In the genomic region with DNA sequence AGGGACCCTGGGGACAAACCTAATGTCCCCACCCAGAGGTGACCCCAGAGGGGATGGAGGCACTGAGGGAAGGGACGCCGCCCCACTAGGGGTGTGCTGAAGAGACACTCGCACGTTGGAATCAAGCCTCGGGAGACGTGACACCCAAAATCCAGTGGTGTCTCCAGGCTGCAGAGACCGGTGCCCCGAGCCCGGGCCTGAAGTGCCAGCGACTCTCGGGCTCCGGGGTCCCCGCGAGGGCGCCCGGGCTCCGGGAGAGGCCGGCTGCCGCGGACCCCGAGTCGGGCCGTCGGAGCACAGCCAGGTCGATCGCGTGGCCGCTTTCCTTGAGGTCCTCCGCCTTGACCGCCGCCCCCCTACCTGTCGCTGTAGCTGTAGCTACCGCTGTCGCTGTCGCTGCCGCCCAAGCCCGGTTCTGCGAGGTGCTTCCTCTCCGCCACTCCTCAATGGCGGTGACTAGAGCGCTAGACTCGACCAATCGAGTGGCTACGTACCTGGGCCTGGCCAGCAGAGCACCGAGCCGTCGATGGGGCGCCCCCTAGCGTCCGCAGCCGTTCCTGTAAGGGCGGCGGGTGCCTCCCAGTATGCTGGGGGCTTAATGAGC, we compare ENCODE assay signal across 8 mouse cellular contexts. TPM values are rescaled to one million over a fixed set of nuclear protein-coding genes. Genes with fewer than 3 reads are reported as not detected.
DNase-seq lines count a peak whose midpoint lies in the region; ATAC-seq and TF ChIP-seq lines count a peak whose summit lies in the region.

Gene Vps13d (minus strand): TSS at position 447 of the 604 bp plus-strand sequence.

- peak within 1 kb of the TSS; percentile 82 for H3K9ac ChIP-seq in lung, embryonic 15.5 days

- peak; percentile 98 for TF ChIP-seq CTCF in olfactory bulb, adult 2 months (IDR thresholded peaks at IDR 0.05; ENCODE audit: insufficient read depth, low read depth, low read length)

- peak; percentile 97 for ATAC-seq in frontal cortex, adult (ENCODE audit: low TSS enrichment)
- peak; percentile 95 to 96 for ATAC-seq in hematopoietic stem cell, adult 5-6 weeks (replicated peaks in 1 of 2; ENCODE audit: insufficient read depth in 1 of 2, low FRiP score in 2 of 2, low TSS enrichment in 1 of 2, low read depth in 1 of 2, poor library complexity in 2 of 2, severe bottlenecking in 2 of 2)
- ATAC-seq in lung, embryonic 15.5 days (ENCODE audit: borderline replicate concordance, extremely low read depth, low FRiP score, low TSS enrichment): peak; percentile 93

- no peaks in the 10 kb centered on the region for H3K36me3 ChIP-seq in lung, embryonic 15.5 days

- peak; percentile 66 for TF ChIP-seq POLR2A in olfactory bulb, adult 2 months (IDR thresholded peaks at IDR 0.05; ENCODE audit: insufficient read depth, low read depth, low read length)

- peaks cover 22% of the 10 kb centered on the region for H3K4me1 ChIP-seq in lung, embryonic 15.5 days
- H3K4me1 ChIP-seq in olfactory bulb, adult 2 months (ENCODE audit: control insufficient read depth, insufficient read depth, low read length): peaks cover 3% of the 10 kb centered on the region; the same call in 1 of the 2 replicates

- H3K4me2 ChIP-seq in lung, embryonic 15.5 days: peak within 1 kb of the TSS; percentile 82

- peak within 1 kb of the TSS; percentile 76 for H3K27ac ChIP-seq in lung, embryonic 15.5 days
- peak within 1 kb of the TSS; percentile 66; the same call in 1 of the 2 replicates for H3K27ac ChIP-seq in olfactory bulb, adult 2 months (ENCODE audit: insufficient read depth, low read depth, low read length)

- H3K27me3 ChIP-seq in lung, embryonic 15.5 days: no peaks in the 10 kb centered on the region

- H3K9me3 ChIP-seq in lung, embryonic 15.5 days: no peaks in the 10 kb centered on the region

- DNase-seq in MN1 (ENCODE audit: low spot score): peak; percentile 95
- DNase-seq in cerebellum, adult 8-10 months: peak; percentile 88
- peak; percentile 77 to 89 for DNase-seq in layer of hippocampus, adult 8-10 months (ENCODE audit: low spot score in 2 of 2)
- DNase-seq in thymus, adult 18-20 months: peak; percentile 84

- H3K4me3 ChIP-seq in lung, embryonic 15.5 days: peak within 1 kb of the TSS; percentile 100
- H3K4me3 ChIP-seq in olfactory bulb, adult 2 months (ENCODE audit: insufficient read depth, low read depth, low read length): peak within 1 kb of the TSS; percentile 87

- WGBS in lung, embryonic 15.5 days: under 1% methylated on average over 51 of the region's 53 CpGs
- WGBS in olfactory bulb, adult 2 months: under 1% methylated on average over 53 of the region's 53 CpGs

RNA-seq across cellular contexts. Expression of gene Vps13d, which starts in this region (rescaled TPM):
- 41.1 and 54.8 TPM in 2 replicates for total RNA-seq in hematopoietic stem cell, adult 5-6 weeks (2017)
- 10 to 100 TPM; 62.7 to 72.9 (median 68.3) TPM for total RNA-seq in layer of hippocampus, adult 8-10 months (2022)
- 6.1 and 6.7 TPM in 2 replicates for polyA plus RNA-seq in lung, embryonic 15.5 days (2015; fragmentation: Nextera tagmentation; extraction: Ambion mirVana)
- 71.8 TPM in 1 of 2 replicates, not detected in the other for polyA plus RNA-seq in olfactory bulb, adult 2 months (2012; ENCODE audit: insufficient read depth, insufficient read length, low replicate concordance, missing spikeins)

Comparison
In these comparisons a context has a peak if more than half of its experiments do, and no peak if none do; other contexts are left out.
1. Peak in every context shown above with its lines: DNase-seq, ATAC-seq, H3K4me3 ChIP-seq and H3K27ac ChIP-seq.